Mouse (Mus musculus): ENCODE results near the gene Tmem163. TPM values are rescaled to one million over a fixed set of nuclear protein-coding genes. Genes with fewer than 3 reads are reported as not detected.

The Tmem163 gene
- polyA plus RNA-seq, 1 experiment from 2014 or later: 50.5 TPM

DNA sequence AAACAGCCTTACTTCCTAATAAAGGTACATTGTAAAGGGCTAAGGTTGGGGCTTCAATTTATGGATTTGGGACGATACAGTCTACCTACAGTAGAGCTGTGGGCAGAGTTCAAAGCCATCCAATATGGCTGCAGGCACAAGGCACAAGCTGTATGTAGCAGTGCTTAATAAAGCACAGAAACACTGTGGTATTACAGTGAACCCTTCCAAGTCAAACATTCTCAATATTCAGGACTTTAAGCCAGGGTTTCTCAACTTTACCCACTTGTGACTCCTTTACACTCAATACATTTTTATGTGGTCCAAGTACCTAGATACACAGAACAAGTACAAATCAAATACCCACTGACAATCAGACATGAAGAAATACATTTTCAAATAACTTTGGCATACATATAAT is 93.2 kb downstream of the Tmem163 start:
- Histone ChIP-seq H3K4me3 (ENCODE audit: low read length) (no peak overlapping the region), H3K4me2 (ENCODE audit: low read length) (no peak overlapping the region), H3K27me3 (replicated peaks; ENCODE audit: control insufficient read depth, insufficient read depth, low read length) (no peaks in the 10 kb centered on the region), H3K4me1 (ENCODE audit: control insufficient read depth, insufficient read depth, low read depth, low read length) (no peaks in the 10 kb centered on the region), H3K27ac (ENCODE audit: low read depth, low read length) (no peak overlapping the region), H3K36me3 (ENCODE audit: control insufficient read depth, insufficient read depth, low read length) (no peaks in the 10 kb centered on the region), H3K9ac (ENCODE audit: low read depth, low read length) (no peak overlapping the region), H3K9me3 (ENCODE audit: control insufficient read depth, low read length) (no peaks in the 10 kb centered on the region)
- no peak for ATAC-seq
- 95% methylated on average over 1 of the region's 1 CpGs for WGBS

DNA sequence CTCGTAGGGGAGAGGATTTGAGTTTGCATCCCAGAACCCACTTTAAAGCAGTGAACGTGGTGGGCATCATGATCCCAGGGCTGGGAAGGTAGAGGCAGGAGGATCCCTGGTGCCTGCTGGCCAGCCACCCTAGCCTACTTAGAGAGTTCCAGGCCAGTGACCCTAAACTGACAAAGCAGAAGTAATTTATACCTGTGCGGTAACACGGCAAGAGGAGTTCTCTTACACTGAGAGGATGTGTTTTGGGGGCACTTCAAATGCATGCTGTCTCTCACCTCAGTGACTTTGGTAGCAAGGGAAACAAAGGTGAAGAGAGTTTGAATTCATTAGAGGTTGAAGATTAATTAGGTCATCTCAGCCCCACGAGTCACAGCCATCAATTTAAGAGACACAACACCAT is 101.4 kb downstream of the Tmem163 start:
- 56% methylated on average over 5 of the region's 5 CpGs for WGBS
- no peaks in the 10 kb centered on the region for H3K36me3 ChIP-seq (ENCODE audit: control insufficient read depth, insufficient read depth, low read length)

DNA sequence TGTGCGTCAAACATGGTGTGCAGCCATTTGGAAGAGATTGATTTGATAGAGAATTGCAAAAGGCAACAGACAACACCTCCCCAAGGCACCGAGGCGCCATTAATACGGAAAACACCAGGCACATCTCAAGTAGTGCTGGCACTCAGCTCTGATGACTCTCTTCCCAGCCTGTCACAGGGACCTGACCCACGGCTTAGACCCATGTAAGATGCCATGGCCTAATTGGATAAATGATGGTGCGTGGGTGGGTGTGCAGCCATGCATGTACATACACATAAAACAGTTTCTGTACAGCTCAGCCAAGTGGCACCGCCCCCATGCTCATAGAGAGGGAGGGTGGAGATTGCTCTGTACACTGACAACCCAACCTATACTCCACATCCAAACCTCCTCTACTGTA is 102.3 kb downstream of the Tmem163 start:
- Histone ChIP-seq H3K27ac (ENCODE audit: low read depth, low read length) (no peak overlapping the region), H3K36me3 (ENCODE audit: control insufficient read depth, insufficient read depth, low read length) (no peaks in the 10 kb centered on the region), H3K4me1 (ENCODE audit: control insufficient read depth, insufficient read depth, low read depth, low read length) (peaks cover 17% of the 10 kb centered on the region), H3K4me2 (ENCODE audit: low read length) (peak overlapping the region; percentile 3; the same call in 1 of the 2 replicates), H3K4me3 (ENCODE audit: low read length) (no peak overlapping the region), H3K27me3 (replicated peaks; ENCODE audit: control insufficient read depth, insufficient read depth, low read length) (no peaks in the 10 kb centered on the region), H3K9ac (ENCODE audit: low read depth, low read length) (no peak overlapping the region), H3K9me3 (ENCODE audit: control insufficient read depth, low read length) (no peaks in the 10 kb centered on the region)
- peak; percentile 78 for ATAC-seq
- WGBS: 34% methylated on average over 7 of the region's 7 CpGs

More for the DNA sequence above, 101.4 kb downstream of the Tmem163 start:
- no peak overlapping the region for H3K9ac ChIP-seq (ENCODE audit: low read depth, low read length)
- no peaks in the 10 kb centered on the region for H3K27me3 ChIP-seq (replicated peaks; ENCODE audit: control insufficient read depth, insufficient read depth, low read length)
- H3K4me3 ChIP-seq (ENCODE audit: low read length): no peak overlapping the region
- H3K9me3 ChIP-seq (ENCODE audit: control insufficient read depth, low read length): no peaks in the 10 kb centered on the region
- no peak for ATAC-seq
- H3K4me2 ChIP-seq (ENCODE audit: low read length): no peak overlapping the region
- peaks cover 17% of the 10 kb centered on the region for H3K4me1 ChIP-seq (ENCODE audit: control insufficient read depth, insufficient read depth, low read depth, low read length)
- H3K27ac ChIP-seq (ENCODE audit: low read depth, low read length): no peak overlapping the region

DNA sequence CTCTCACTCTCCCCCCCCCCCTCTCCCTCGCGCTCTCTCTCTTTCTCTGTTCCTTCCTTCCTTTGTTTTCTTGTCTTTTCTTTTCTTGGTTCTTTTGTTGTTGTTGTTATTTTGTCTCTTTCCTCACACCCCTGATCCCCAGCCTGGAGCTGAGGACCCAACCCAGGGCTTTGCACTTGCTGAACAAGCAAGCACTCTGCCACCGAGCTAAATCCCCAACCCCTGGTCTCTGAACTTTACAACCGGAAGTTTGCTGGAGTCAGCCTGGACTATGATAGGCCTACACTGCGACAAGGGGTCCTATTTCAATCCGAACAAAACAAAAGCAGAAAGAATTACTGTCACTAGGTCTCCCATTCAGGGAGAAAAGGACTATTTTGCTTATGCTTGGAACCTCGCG is 102.8 kb downstream of the Tmem163 start:
- no peak overlapping the region for H3K4me2 ChIP-seq (ENCODE audit: low read length)
- H3K27ac ChIP-seq (ENCODE audit: low read depth, low read length): no peak overlapping the region
- WGBS: 17% methylated on average over 8 of the region's 8 CpGs
- no peak for ATAC-seq
- no peak overlapping the region for H3K4me3 ChIP-seq (ENCODE audit: low read length)
- H3K9ac ChIP-seq (ENCODE audit: low read depth, low read length): no peak overlapping the region
- H3K27me3 ChIP-seq (replicated peaks; ENCODE audit: control insufficient read depth, insufficient read depth, low read length): no peaks in the 10 kb centered on the region
- peaks cover 17% of the 10 kb centered on the region for H3K4me1 ChIP-seq (ENCODE audit: control insufficient read depth, insufficient read depth, low read depth, low read length)
- no peaks in the 10 kb centered on the region for H3K9me3 ChIP-seq (ENCODE audit: control insufficient read depth, low read length)
- H3K36me3 ChIP-seq (ENCODE audit: control insufficient read depth, insufficient read depth, low read length): no peaks in the 10 kb centered on the region

DNA sequence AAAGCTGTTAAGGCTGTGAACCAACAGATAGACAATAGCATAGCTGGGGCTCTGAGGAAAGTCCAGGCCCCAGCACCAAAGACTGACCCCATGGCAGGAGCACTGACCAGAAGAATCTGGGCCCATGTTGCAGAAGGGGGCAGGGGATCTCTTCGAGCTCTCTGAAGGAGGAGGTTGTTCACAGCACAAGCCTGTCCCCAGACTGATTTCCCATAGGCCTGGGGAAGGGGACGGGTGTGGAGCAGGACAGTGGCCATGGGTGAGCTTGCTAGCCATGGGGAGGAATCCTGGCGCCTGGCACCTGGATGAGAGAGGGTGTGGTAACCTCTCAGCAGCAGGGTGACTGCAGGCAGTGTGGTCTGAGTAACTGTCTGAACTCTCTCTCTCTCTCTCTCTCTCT is 103.2 kb downstream of the Tmem163 start:
- H3K36me3 ChIP-seq (ENCODE audit: control insufficient read depth, insufficient read depth, low read length): no peaks in the 10 kb centered on the region
- no peak overlapping the region for H3K9ac ChIP-seq (ENCODE audit: low read depth, low read length)
- H3K4me1 ChIP-seq (ENCODE audit: control insufficient read depth, insufficient read depth, low read depth, low read length): peaks cover 17% of the 10 kb centered on the region
- 41% methylated on average over 3 of the region's 3 CpGs for WGBS
- H3K4me3 ChIP-seq (ENCODE audit: low read length): no peak overlapping the region
- H3K27me3 ChIP-seq (replicated peaks; ENCODE audit: control insufficient read depth, insufficient read depth, low read length): no peaks in the 10 kb centered on the region
- H3K4me2 ChIP-seq (ENCODE audit: low read length): no peak overlapping the region
- H3K9me3 ChIP-seq (ENCODE audit: control insufficient read depth, low read length): no peaks in the 10 kb centered on the region
- ATAC-seq: peak; percentile 34; the same call in 1 of the 2 replicates
- no peak overlapping the region for H3K27ac ChIP-seq (ENCODE audit: low read depth, low read length)

DNA sequence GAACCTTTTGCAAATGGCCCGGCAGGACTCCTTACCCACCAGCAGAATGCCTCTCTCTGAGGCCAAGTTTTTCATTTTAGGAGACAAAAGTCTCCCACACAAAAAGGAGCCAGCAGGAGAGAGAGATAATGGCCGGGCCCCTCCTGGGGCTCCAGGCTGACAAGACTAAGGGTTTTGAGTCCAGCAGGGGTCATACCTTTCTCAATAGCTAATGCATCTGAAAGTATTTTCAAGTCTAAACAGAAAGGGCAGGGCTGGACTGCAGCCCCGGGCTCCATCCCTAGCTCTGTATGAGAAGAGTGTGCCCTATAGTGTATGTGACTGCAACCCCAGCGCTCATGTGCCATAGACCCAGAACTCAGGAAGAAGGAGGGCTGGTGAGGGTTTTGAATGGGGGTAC is 103.7 kb downstream of the Tmem163 start:
- WGBS: 11% methylated on average over 4 of the region's 4 CpGs
- H3K4me2 ChIP-seq (ENCODE audit: low read length): no peak overlapping the region
- H3K4me1 ChIP-seq (ENCODE audit: control insufficient read depth, insufficient read depth, low read depth, low read length): peaks cover 17% of the 10 kb centered on the region
- no peaks in the 10 kb centered on the region for H3K27me3 ChIP-seq (replicated peaks; ENCODE audit: control insufficient read depth, insufficient read depth, low read length)
- H3K9ac ChIP-seq (ENCODE audit: low read depth, low read length): no peak overlapping the region; the same call in 1 of the 2 replicates
- no peak overlapping the region for H3K27ac ChIP-seq (ENCODE audit: low read depth, low read length)
- H3K36me3 ChIP-seq (ENCODE audit: control insufficient read depth, insufficient read depth, low read length): no peaks in the 10 kb centered on the region
- no peak overlapping the region for H3K4me3 ChIP-seq (ENCODE audit: low read length)
- no peaks in the 10 kb centered on the region for H3K9me3 ChIP-seq (ENCODE audit: control insufficient read depth, low read length)
- ATAC-seq: 0 out of 2 replicates have a peak, but pooled peaks have one; percentile 32

DNA sequence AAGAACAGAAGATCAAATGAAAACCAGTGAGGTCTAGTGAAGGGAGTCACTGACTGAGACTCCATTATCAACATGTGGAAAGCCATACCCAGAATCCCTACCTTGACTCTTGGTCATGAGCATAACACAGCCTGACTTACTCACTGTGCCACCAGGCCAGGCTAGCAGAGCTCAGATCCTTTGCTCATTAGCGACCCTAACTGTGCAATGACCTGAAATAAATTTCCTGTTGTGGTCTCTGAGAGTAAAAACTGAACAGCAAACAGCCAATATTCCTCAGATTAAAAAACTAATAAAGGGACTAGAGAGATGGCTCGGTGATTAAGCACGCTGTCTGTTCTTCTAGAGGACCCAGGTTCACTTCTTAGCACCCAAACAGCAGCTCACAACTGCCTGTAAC is 106.2 kb downstream of the Tmem163 start:
- Histone ChIP-seq H3K27me3 (replicated peaks; ENCODE audit: control insufficient read depth, insufficient read depth, low read length) (no peaks in the 10 kb centered on the region), H3K4me2 (ENCODE audit: low read length) (no peak overlapping the region)

DNA sequence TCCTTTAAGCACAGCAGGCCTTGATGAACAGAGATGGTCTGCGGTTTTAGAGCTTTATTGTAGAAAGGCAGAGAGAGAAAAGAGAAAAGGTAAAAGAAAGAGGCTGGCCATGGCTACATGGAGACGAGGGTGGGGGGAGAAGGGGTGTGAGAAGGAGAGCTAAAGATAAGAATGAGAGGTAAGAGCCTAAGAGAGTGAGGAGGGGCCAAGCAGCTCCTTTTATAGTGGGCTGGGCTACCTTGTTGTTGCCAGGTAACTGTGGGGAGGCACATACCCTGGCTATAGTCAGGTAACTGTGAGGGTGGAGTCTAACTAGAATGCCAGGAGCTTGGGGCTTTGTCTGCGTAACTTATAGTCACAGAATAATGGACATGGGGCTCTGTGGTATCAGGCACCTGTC is 110.7 kb downstream of the Tmem163 start:
- no peaks in the 10 kb centered on the region for H3K27me3 ChIP-seq (replicated peaks; ENCODE audit: control insufficient read depth, insufficient read depth, low read length)
- no peak overlapping the region for H3K4me3 ChIP-seq (ENCODE audit: low read length)
- ATAC-seq: no peak
- H3K9ac ChIP-seq (ENCODE audit: low read depth, low read length): no peak overlapping the region
- WGBS: 79% methylated on average over 3 of the region's 3 CpGs
- H3K4me2 ChIP-seq (ENCODE audit: low read length): no peak overlapping the region
- H3K27ac ChIP-seq (ENCODE audit: low read depth, low read length): no peak overlapping the region
- no peaks in the 10 kb centered on the region for H3K9me3 ChIP-seq (ENCODE audit: control insufficient read depth, low read length)
- H3K4me1 ChIP-seq (ENCODE audit: control insufficient read depth, insufficient read depth, low read depth, low read length): no peaks in the 10 kb centered on the region
- no peaks in the 10 kb centered on the region for H3K36me3 ChIP-seq (ENCODE audit: control insufficient read depth, insufficient read depth, low read length)

More for the DNA sequence above, 106.2 kb downstream of the Tmem163 start:
- Histone ChIP-seq H3K27ac (ENCODE audit: low read depth, low read length) (no peak overlapping the region), H3K4me3 (ENCODE audit: low read length) (no peak overlapping the region), H3K9me3 (ENCODE audit: control insufficient read depth, low read length) (no peaks in the 10 kb centered on the region), H3K36me3 (ENCODE audit: control insufficient read depth, insufficient read depth, low read length) (no peaks in the 10 kb centered on the region), H3K4me1 (ENCODE audit: control insufficient read depth, insufficient read depth, low read depth, low read length) (peaks cover 17% of the 10 kb centered on the region), H3K9ac (ENCODE audit: low read depth, low read length) (no peak overlapping the region)
- WGBS: 72% methylated on average over 3 of the region's 3 CpGs
- no peak for ATAC-seq

DNA sequence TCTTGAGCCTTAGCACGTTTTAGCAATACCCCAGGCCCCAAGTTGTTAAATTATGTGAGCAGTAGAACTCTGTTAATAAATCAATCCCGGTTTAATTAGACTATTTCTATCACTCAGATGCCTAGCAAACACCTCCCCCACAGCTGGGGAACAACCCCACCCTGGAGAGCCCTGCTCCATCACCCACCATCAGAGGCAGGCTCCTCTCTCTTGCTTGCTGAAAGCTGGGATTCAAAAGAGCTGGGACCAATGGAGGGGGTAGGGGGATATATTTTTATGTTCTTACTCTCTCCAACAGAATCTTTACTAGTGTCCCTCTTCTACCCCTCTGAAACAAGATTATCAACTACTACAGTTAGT is 122.9 kb downstream of the Tmem163 start:
- WGBS: 33% methylated on average over 2 of the region's 2 CpGs
- ATAC-seq: peak; percentile 45; the same call in 1 of the 2 replicates
- H3K4me1 ChIP-seq (ENCODE audit: control insufficient read depth, insufficient read depth, low read depth, low read length): peaks cover 3% of the 10 kb centered on the region; the same call in 1 of the 2 replicates
- H3K9ac ChIP-seq (ENCODE audit: low read depth, low read length): no peak overlapping the region
- no peaks in the 10 kb centered on the region for H3K27me3 ChIP-seq (replicated peaks; ENCODE audit: control insufficient read depth, insufficient read depth, low read length)
- H3K9me3 ChIP-seq (ENCODE audit: control insufficient read depth, low read length): no peaks in the 10 kb centered on the region
- H3K36me3 ChIP-seq (ENCODE audit: control insufficient read depth, insufficient read depth, low read length): no peaks in the 10 kb centered on the region
- H3K4me2 ChIP-seq (ENCODE audit: low read length): no peak overlapping the region
- no peak overlapping the region for H3K27ac ChIP-seq (ENCODE audit: low read depth, low read length)
- H3K4me3 ChIP-seq (ENCODE audit: low read length): no peak overlapping the region
